Mouse (Mus musculus) hindbrain, embryonic 16.5 days (tissue): Measurements from ENCODE around the gene Kif1b. TPM values are rescaled to one million over a fixed set of nuclear protein-coding genes. Genes with fewer than 3 reads are reported as not detected.

Experiments used
- ATAC-seq: fragments of 200-750 bp; cut with Nextera tagmentation; 2 replicates; pipeline ENCODE4 v1.8.0; 2017; ENCODE audit warnings: moderate TSS enrichment, moderate library complexity
- H3K27ac ChIP-seq: fragments of 300-500 bp; sonication (generic); 2 replicates; pipeline ENCODE4 v1.5.1; 2014; ENCODE audit warnings: low read depth, mild to moderate bottlenecking, control low read depth, low read length, moderate library complexity
- H3K27me3 ChIP-seq: fragments of 300-500 bp; sonication (generic); replicated peaks from 2 replicates; pipeline ENCODE4 v1.6.1; 2014; ENCODE audit warnings: low read length; ENCODE audit not compliant: control insufficient read depth, insufficient read depth
- H3K36me3 ChIP-seq: fragments of 300-500 bp; sonication (generic); 2 replicates; pipeline ENCODE4 v1.6.1; 2014; ENCODE audit warnings: mild to moderate bottlenecking, low read length, moderate library complexity, mixed read lengths; ENCODE audit not compliant: control insufficient read depth, insufficient read depth
- H3K4me1 ChIP-seq: fragments of 300-500 bp; sonication (generic); 2 replicates; pipeline ENCODE4 v1.6.1; 2014; ENCODE audit warnings: low read depth, low read length; ENCODE audit not compliant: control insufficient read depth, insufficient read depth
- H3K4me2 ChIP-seq: fragments of 300-500 bp; sonication (generic); 2 replicates; pipeline ENCODE4 v1.6.1; 2014; ENCODE audit warnings: mild to moderate bottlenecking, low read length, control low read depth, moderate library complexity
- H3K4me3 ChIP-seq: fragments of 300-500 bp; sonication (generic); 2 replicates; pipeline ENCODE4 v1.5.1; 2014; ENCODE audit warnings: mild to moderate bottlenecking, low read length, control low read depth, moderate library complexity
- H3K9ac ChIP-seq: fragments of 300-500 bp; sonication (generic); 2 replicates; pipeline ENCODE4 v1.6.1; 2014; ENCODE audit warnings: low read depth, mild to moderate bottlenecking, control low read depth, low read length, moderate library complexity
- H3K9me3 ChIP-seq: fragments of 300-500 bp; sonication (generic); 2 replicates; pipeline ENCODE4 v1.6.1; 2014; ENCODE audit warnings: mild to moderate bottlenecking, low read length, moderate library complexity; ENCODE audit not compliant: control insufficient read depth
- WGBS: fragments of 180-500 bp; shearing (Covaris S2); extraction: QIAGEN DNeasy Blood & Tissue Kit; methylation state at CpG from one replicate; pipeline ENCODE4 v1.1.7; 2014; 5-methylcytosine and 5-hydroxymethylcytosine counted together
- polyA plus RNA-seq: library from polyadenylated mRNA; unstranded; fragments of >200 nt; fragmentation: Nextera tagmentation; extraction: Ambion mirVana; gene quantifications from 2 replicates; pipeline ENCODE4 v1.2.1, GENCODE M21; 2015

Kif1b gene
- polyA plus RNA-seq, 1 experiment from 2014 or later, result 119 TPM

DNA sequence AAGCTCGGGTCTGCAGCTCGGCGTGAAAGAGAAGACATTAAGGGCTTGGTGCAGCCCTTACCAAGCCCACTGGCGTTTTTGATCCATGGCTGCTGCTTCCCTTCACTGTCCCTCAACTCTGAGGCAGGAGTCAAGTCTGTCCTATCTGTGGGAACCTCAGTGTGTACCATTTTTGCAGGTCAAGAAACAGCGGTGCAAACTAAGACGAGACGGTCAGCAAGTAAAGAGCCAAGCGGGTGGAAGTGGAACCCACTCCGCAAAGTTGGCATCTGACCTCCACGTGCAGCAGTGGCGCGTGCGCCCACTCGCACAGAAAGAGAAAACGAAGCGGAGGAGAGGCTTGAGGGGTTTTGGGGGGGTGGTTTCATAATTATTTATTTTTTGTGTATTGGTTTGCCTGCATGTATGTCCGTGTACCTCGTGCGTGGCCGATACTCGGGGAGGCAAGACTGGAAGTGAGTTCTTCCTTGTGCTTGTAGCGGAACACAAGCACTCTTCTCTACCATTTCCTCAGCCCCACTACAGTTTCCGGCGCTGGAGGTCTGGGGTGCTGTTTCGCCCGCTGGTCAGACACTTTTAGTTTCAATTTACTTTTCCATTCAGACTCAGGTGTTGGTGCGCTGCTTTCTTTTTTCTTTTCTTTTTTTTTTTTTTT is 140.4 kb downstream of the Kif1b start:
- Histone ChIP-seq H3K36me3 (no peaks in the 10 kb centered on the region), H3K9ac (peak overlapping the region; percentile 65), H3K27ac (peak overlapping the region; percentile 74), H3K4me3 (peak overlapping the region; percentile 85), H3K4me1 (peaks cover 8% of the 10 kb centered on the region), H3K27me3 (no peaks in the 10 kb centered on the region), H3K9me3 (no peaks in the 10 kb centered on the region), H3K4me2 (peak overlapping the region; percentile 96)
- WGBS, result 3% methylated on average over 27 of the region's 27 CpGs
- peak; percentile 73 for ATAC-seq

- Histone ChIP-seq H3K36me3 (no peaks in the 10 kb centered on the region), H3K4me3 (peak within 1 kb of the TSS; percentile 85), H3K9me3 (no peaks in the 10 kb centered on the region), H3K27me3 (no peaks in the 10 kb centered on the region), H3K4me1 (peaks cover 8% of the 10 kb centered on the region), H3K9ac (peak within 1 kb of the TSS; percentile 76), H3K4me2 (peak within 1 kb of the TSS; percentile 96), H3K27ac (peak within 1 kb of the TSS; percentile 79)
- WGBS, result 0% methylated on average over 54 of the region's 59 CpGs
- peak; percentile 99 for ATAC-seq
Measured at GRCm38 (mm10) chr4:149166215-149166946, 141.1 kb downstream of the Kif1b start, which contains the start of gene Pgd. Gene Pgd, minus strand, starts transcription at chr4:149166771.

GRCm38 (mm10) chr4:149164150-149164549 is 143.3 kb downstream of the Kif1b start:
- no peak for ATAC-seq
- no peak overlapping the region for H3K4me3 ChIP-seq
- H3K27ac ChIP-seq, result no peak overlapping the region
- no peak overlapping the region for H3K9ac ChIP-seq
- H3K4me1 ChIP-seq, result peaks cover 8% of the 10 kb centered on the region
- peaks cover 13% of the 10 kb centered on the region; the same call in 1 of the 2 replicates for H3K36me3 ChIP-seq
- H3K9me3 ChIP-seq, result no peaks in the 10 kb centered on the region
- H3K27me3 ChIP-seq, result no peaks in the 10 kb centered on the region
- H3K4me2 ChIP-seq, result no peak overlapping the region
- 76% methylated on average over 5 of the region's 5 CpGs for WGBS

DNA sequence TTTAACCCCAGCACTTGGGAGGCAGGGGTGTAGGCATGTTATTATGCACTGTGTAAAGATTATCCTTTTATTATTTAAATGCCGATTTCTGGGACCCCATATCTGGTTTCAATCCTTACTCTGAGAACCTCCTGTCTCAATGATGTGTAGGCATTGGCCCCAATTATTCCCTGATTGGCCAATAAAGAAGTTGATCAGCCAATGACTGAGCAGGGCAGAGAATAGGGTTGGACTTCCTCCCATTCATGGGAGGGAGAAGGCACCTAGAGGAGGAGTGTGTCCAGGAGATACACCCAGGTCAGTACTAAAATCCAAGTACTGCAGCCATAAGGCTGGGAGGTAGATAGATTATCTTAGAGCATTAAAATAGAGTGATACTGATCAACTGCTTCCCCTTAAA is 144.3 kb downstream of the Kif1b start:
- H3K9ac ChIP-seq, result no peak overlapping the region
- peaks cover 13% of the 10 kb centered on the region; the same call in 1 of the 2 replicates for H3K36me3 ChIP-seq
- H3K4me3 ChIP-seq, result no peak overlapping the region
- H3K4me1 ChIP-seq, result peaks cover 8% of the 10 kb centered on the region
- ATAC-seq, result no peak
- 74% methylated on average over 1 of the region's 1 CpGs for WGBS
- H3K27ac ChIP-seq, result no peak overlapping the region
- H3K27me3 ChIP-seq, result no peaks in the 10 kb centered on the region
- H3K9me3 ChIP-seq, result no peaks in the 10 kb centered on the region
- H3K4me2 ChIP-seq, result no peak overlapping the region

- Histone ChIP-seq H3K36me3 (peaks cover 28% of the 10 kb centered on the region), H3K4me2 (no peak overlapping the region), H3K27ac (no peak overlapping the region), H3K27me3 (no peaks in the 10 kb centered on the region), H3K9ac (no peak overlapping the region), H3K4me3 (no peak overlapping the region), H3K9me3 (no peaks in the 10 kb centered on the region), H3K4me1 (peaks cover 8% of the 10 kb centered on the region)
- WGBS, result 93% methylated on average over 6 of the region's 6 CpGs
- ATAC-seq, result no peak
Measured at GRCm38 (mm10) chr4:149161166-149161565, 146.3 kb downstream of the Kif1b start.

- Histone ChIP-seq H3K4me2 (no peak overlapping the region), H3K27ac (no peak overlapping the region), H3K9me3 (no peaks in the 10 kb centered on the region), H3K9ac (no peak overlapping the region), H3K4me3 (no peak overlapping the region), H3K36me3 (peaks cover 40% of the 10 kb centered on the region), H3K27me3 (no peaks in the 10 kb centered on the region), H3K4me1 (no peaks in the 10 kb centered on the region; the same call in 1 of the 2 replicates)
- 93% methylated on average over 13 of the region's 13 CpGs for WGBS
- ATAC-seq, result no peak
Measured at GRCm38 (mm10) chr4:149159891-149160290, 147.6 kb downstream of the Kif1b start.

- WGBS, result 84% methylated on average over 2 of the region's 2 CpGs
- Histone ChIP-seq H3K4me2 (no peak overlapping the region), H3K9ac (no peak overlapping the region), H3K36me3 (peaks cover 42% of the 10 kb centered on the region), H3K4me3 (no peak overlapping the region), H3K4me1 (no peaks in the 10 kb centered on the region; the same call in 1 of the 2 replicates), H3K9me3 (no peaks in the 10 kb centered on the region), H3K27ac (no peak overlapping the region), H3K27me3 (no peaks in the 10 kb centered on the region)
- no peak for ATAC-seq
Measured at GRCm38 (mm10) chr4:149159203-149159602, 148.3 kb downstream of the Kif1b start.

DNA sequence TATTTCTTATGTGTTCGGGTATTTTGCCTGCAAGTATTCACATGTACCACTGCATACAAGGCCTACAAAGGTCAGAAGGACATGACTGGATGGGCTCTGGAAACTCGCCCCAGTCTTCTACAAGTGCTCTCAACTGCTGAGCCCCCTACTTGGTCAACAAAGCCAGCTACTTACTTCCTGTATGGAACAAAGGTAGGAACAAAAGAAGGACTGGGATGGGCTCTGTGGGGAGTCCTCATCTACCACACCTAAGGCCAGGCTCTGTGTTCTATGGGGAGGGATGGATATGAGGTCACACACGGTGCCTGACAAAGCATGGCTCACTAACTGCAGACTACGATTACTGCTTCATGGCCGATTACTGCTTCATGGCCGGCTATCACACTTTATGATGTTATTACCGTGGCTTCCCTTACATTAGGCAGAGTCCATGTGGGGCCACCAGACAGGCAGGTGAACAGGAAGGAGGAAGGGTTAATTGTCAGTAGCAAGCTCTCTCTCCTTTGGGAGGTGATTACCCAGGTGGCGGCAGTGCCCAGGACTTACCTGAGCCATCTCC is 150.0 kb downstream of the Kif1b start:
- H3K9me3 ChIP-seq, result no peaks in the 10 kb centered on the region
- H3K9ac ChIP-seq, result no peak overlapping the region
- H3K36me3 ChIP-seq, result peaks cover 49% of the 10 kb centered on the region
- no peaks in the 10 kb centered on the region for H3K4me1 ChIP-seq
- no peaks in the 10 kb centered on the region for H3K27me3 ChIP-seq
- ATAC-seq, result no peak
- no peak overlapping the region for H3K4me2 ChIP-seq
- no peak overlapping the region for H3K4me3 ChIP-seq
- no peak overlapping the region for H3K27ac ChIP-seq
- whole genome bisulfite sequencing, result 88% methylated on average over 8 of the region's 8 CpGs

- no peak for ATAC-seq
- H3K27ac ChIP-seq, result no peak overlapping the region
- H3K9me3 ChIP-seq, result no peaks in the 10 kb centered on the region
- no peaks in the 10 kb centered on the region for H3K4me1 ChIP-seq
- H3K36me3 ChIP-seq, result peaks cover 61% of the 10 kb centered on the region
- H3K9ac ChIP-seq, result no peak overlapping the region
- H3K4me3 ChIP-seq, result no peak overlapping the region
- no peaks in the 10 kb centered on the region for H3K27me3 ChIP-seq
- H3K4me2 ChIP-seq, result no peak overlapping the region
- 94% methylated on average over 6 of the region's 6 CpGs for WGBS
Measured at GRCm38 (mm10) chr4:149155711-149156110, 151.8 kb downstream of the Kif1b start.
